Mouse (Mus musculus) embryonic facial prominence, embryonic 14.5 days (tissue): ENCODE results near the gene Camta1. TPM values are rescaled to one million over a fixed set of nuclear protein-coding genes. Genes with fewer than 3 reads are reported as not detected.

Experiments used
- ATAC-seq: fragments of 200-750 bp; cut with Nextera tagmentation; 2 replicates; pipeline ENCODE4 v1.8.0; 2017; ENCODE audit warnings: low read depth, moderate number of reproducible peaks, moderate TSS enrichment
- DNase-seq: peaks from one replicate; pipeline ENCODE4 v3.0.0-alpha.2; 2015; ENCODE audit warnings: low spot score
- H3K27ac ChIP-seq: fragments of 300-500 bp; sonication (generic); replicated peaks from 2 replicates; pipeline ENCODE4 v1.5.1; 2014; ENCODE audit warnings: low read depth, mild to moderate bottlenecking, low read length, moderate library complexity
- H3K27me3 ChIP-seq: fragments of 300-500 bp; sonication (generic); replicated peaks from 2 replicates; pipeline ENCODE4 v1.6.1; 2014; ENCODE audit warnings: low read length; ENCODE audit not compliant: control insufficient read depth, insufficient read depth
- H3K36me3 ChIP-seq: fragments of 300-500 bp; sonication (generic); 2 replicates; pipeline ENCODE4 v1.6.1; 2014; ENCODE audit warnings: low read length, mixed read lengths; ENCODE audit not compliant: control insufficient read depth, insufficient read depth
- H3K4me1 ChIP-seq: fragments of 300-500 bp; sonication (generic); 2 replicates; pipeline ENCODE4 v1.6.1; 2014; ENCODE audit warnings: antibody characterized with exemption, low read length; ENCODE audit not compliant: control insufficient read depth, insufficient read depth
- H3K4me2 ChIP-seq: fragments of 300-500 bp; sonication (generic); 2 replicates; pipeline ENCODE4 v1.6.1; 2014; ENCODE audit warnings: low read depth, mild to moderate bottlenecking, low read length, moderate library complexity, mixed read lengths
- H3K4me3 ChIP-seq: fragments of 300-500 bp; sonication (generic); 2 replicates; pipeline ENCODE4 v1.5.1; 2014; ENCODE audit warnings: low read depth, mild to moderate bottlenecking, low read length
- H3K9ac ChIP-seq: fragments of 300-500 bp; sonication (generic); 2 replicates; pipeline ENCODE4 v1.6.1; 2014; ENCODE audit warnings: low read depth, mild to moderate bottlenecking, low read length, moderate library complexity, mixed read lengths
- H3K9me3 ChIP-seq: fragments of 300-500 bp; sonication (generic); 2 replicates; pipeline ENCODE4 v1.6.1; 2016; ENCODE audit warnings: low read length; ENCODE audit not compliant: control insufficient read depth
- WGBS: fragments of 180-500 bp; shearing (Covaris S2); extraction: QIAGEN DNeasy Blood & Tissue Kit; methylation state at CpG from one replicate; pipeline ENCODE4 v1.1.7; 2014; 5-methylcytosine and 5-hydroxymethylcytosine counted together
- polyA plus RNA-seq: library from polyadenylated mRNA; unstranded; fragments of >200 nt; fragmentation: Nextera tagmentation; extraction: Ambion mirVana; gene quantifications from 2 replicates; pipeline ENCODE4 v1.2.1, GENCODE M21; 2014

The Camta1 gene
- polyA plus RNA-seq, 1 experiment from 2014 or later: 77.3 TPM

- ATAC-seq: no peak
- DNase-seq: no peak
- Histone ChIP-seq H3K27ac (no peak overlapping the region), H3K36me3 (no peaks in the 10 kb centered on the region), H3K4me2 (no peak overlapping the region), H3K9ac (no peak overlapping the region), H3K4me1 (peaks cover 3% of the 10 kb centered on the region; the same call in 1 of the 2 replicates), H3K9me3 (no peaks in the 10 kb centered on the region), H3K4me3 (no peak overlapping the region), H3K27me3 (no peaks in the 10 kb centered on the region)
- WGBS: 87% methylated on average over 6 of the region's 6 CpGs
Measured at GRCm38 (mm10) chr4:151347620-151348019, 514.1 kb downstream of the Camta1 start.

GRCm38 (mm10) chr4:151346673-151347072 lies 515.0 kb downstream of the Camta1 start:
- ATAC-seq (no peak), DNase-seq (no peak)
- Histone ChIP-seq H3K27ac (no peak overlapping the region), H3K4me3 (no peak overlapping the region), H3K36me3 (no peaks in the 10 kb centered on the region), H3K4me2 (no peak overlapping the region), H3K4me1 (peaks cover 3% of the 10 kb centered on the region; the same call in 1 of the 2 replicates), H3K9me3 (no peaks in the 10 kb centered on the region), H3K9ac (no peak overlapping the region), H3K27me3 (no peaks in the 10 kb centered on the region)
- 78% methylated on average over 12 of the region's 12 CpGs for WGBS

- ATAC-seq: no peak
- no peak overlapping the region for H3K4me3 ChIP-seq
- H3K27me3 ChIP-seq: no peaks in the 10 kb centered on the region
- H3K9ac ChIP-seq: no peak overlapping the region
- H3K4me1 ChIP-seq: no peaks in the 10 kb centered on the region
- DNase-seq: peak; percentile 9
- H3K9me3 ChIP-seq: no peaks in the 10 kb centered on the region
- H3K4me2 ChIP-seq: no peak overlapping the region
- WGBS: 81% methylated on average over 10 of the region's 10 CpGs
- no peaks in the 10 kb centered on the region for H3K36me3 ChIP-seq
- H3K27ac ChIP-seq: no peak overlapping the region
Measured at GRCm38 (mm10) chr4:151344811-151345210, 516.9 kb downstream of the Camta1 start.

- 82% methylated on average over 7 of the region's 7 CpGs for WGBS
- H3K27ac ChIP-seq: no peak overlapping the region
- no peaks in the 10 kb centered on the region for H3K27me3 ChIP-seq
- no peak overlapping the region for H3K4me3 ChIP-seq
- no peak overlapping the region for H3K9ac ChIP-seq
- no peak for ATAC-seq
- DNase-seq: no peak
- no peaks in the 10 kb centered on the region for H3K9me3 ChIP-seq
- no peaks in the 10 kb centered on the region for H3K36me3 ChIP-seq
- peaks cover 4% of the 10 kb centered on the region; the same call in 1 of the 2 replicates for H3K4me1 ChIP-seq
- no peak overlapping the region for H3K4me2 ChIP-seq
Measured at GRCm38 (mm10) chr4:151339421-151339820, 522.3 kb downstream of the Camta1 start.

GRCm38 (mm10) chr4:151338931-151339330 lies 522.7 kb downstream of the Camta1 start:
- ATAC-seq (no peak), DNase-seq (no peak)
- no peak overlapping the region for H3K27ac ChIP-seq
- H3K4me2 ChIP-seq: no peak overlapping the region
- H3K4me1 ChIP-seq: peaks cover 4% of the 10 kb centered on the region; the same call in 1 of the 2 replicates
- H3K9ac ChIP-seq: no peak overlapping the region
- no peaks in the 10 kb centered on the region for H3K36me3 ChIP-seq
- H3K4me3 ChIP-seq: no peak overlapping the region
- no peaks in the 10 kb centered on the region for H3K27me3 ChIP-seq
- H3K9me3 ChIP-seq: no peaks in the 10 kb centered on the region
- WGBS: 82% methylated on average over 7 of the region's 7 CpGs

GRCm38 (mm10) chr4:151337543-151337942 lies 524.1 kb downstream of the Camta1 start:
- H3K27ac ChIP-seq: no peak overlapping the region
- peak; percentile 36 for DNase-seq
- peaks cover 4% of the 10 kb centered on the region; the same call in 1 of the 2 replicates for H3K4me1 ChIP-seq
- no peak overlapping the region for H3K9ac ChIP-seq
- H3K27me3 ChIP-seq: no peaks in the 10 kb centered on the region
- H3K4me2 ChIP-seq: no peak overlapping the region
- ATAC-seq: no peak
- H3K9me3 ChIP-seq: no peaks in the 10 kb centered on the region
- WGBS: 23% methylated on average over 11 of the region's 11 CpGs
- H3K36me3 ChIP-seq: no peaks in the 10 kb centered on the region
- H3K4me3 ChIP-seq: no peak overlapping the region

- H3K9ac ChIP-seq: no peak overlapping the region
- WGBS: 75% methylated on average over 13 of the region's 13 CpGs
- H3K9me3 ChIP-seq: no peaks in the 10 kb centered on the region
- peaks cover 4% of the 10 kb centered on the region; the same call in 1 of the 2 replicates for H3K4me1 ChIP-seq
- DNase-seq: peak; percentile 31
- no peaks in the 10 kb centered on the region for H3K27me3 ChIP-seq
- H3K4me2 ChIP-seq: no peak overlapping the region
- H3K27ac ChIP-seq: no peak overlapping the region
- no peak for ATAC-seq
- no peak overlapping the region for H3K4me3 ChIP-seq
- H3K36me3 ChIP-seq: no peaks in the 10 kb centered on the region
Measured at GRCm38 (mm10) chr4:151336413-151336812, 525.3 kb downstream of the Camta1 start.

GRCm38 (mm10) chr4:151334951-151335742 lies 526.5 kb downstream of the Camta1 start:
- no peak for ATAC-seq
- WGBS: 39% methylated on average over 23 of the region's 23 CpGs

More at GRCm38 (mm10) chr4:151334951-151335742, 526.5 kb downstream of the Camta1 start:
- no peaks in the 10 kb centered on the region for H3K9me3 ChIP-seq
- H3K4me3 ChIP-seq: no peak overlapping the region
- no peak overlapping the region for H3K27ac ChIP-seq
- H3K36me3 ChIP-seq: no peaks in the 10 kb centered on the region
- no peaks in the 10 kb centered on the region for H3K27me3 ChIP-seq
- DNase-seq: no peak
- H3K4me1 ChIP-seq: peaks cover 4% of the 10 kb centered on the region; the same call in 1 of the 2 replicates
- H3K4me2 ChIP-seq: no peak overlapping the region
- no peak overlapping the region for H3K9ac ChIP-seq
